Mouse (Mus musculus): ENCODE results near the gene Tor1aip2.

- TF ChIP-seq GATA1 (IDR thresholded peaks at IDR 0.05; ENCODE audit: borderline replicate concordance, low read length) (no peak), FLI1 (IDR thresholded peaks at IDR 0.05; ENCODE audit: low read length) (no peak)
These were observed 15.4 kb upstream of the Tor1aip2 start for GRCm38 (mm10) chr1:156019800-156020199.
